Mouse (Mus musculus) adrenal gland, postnatal 10 days (tissue): ENCODE results near the gene Hist1h2ah. TPM values are rescaled to one million over a fixed set of nuclear protein-coding genes. Genes with fewer than 3 reads are reported as not detected.

Experiments used
- microRNA-seq: library from miRNA; unstranded; fragments of <30 nt; microRNA quantifications from one replicate; pipeline ENCODE4 v1.2.0, GENCODE M21; 2021
- total RNA-seq, 2 experiments: library from RNA; stranded (reverse); gene quantifications; 2 replicates each; pipeline ENCODE4 v1.2.3; 2021

The Hist1h2ah gene
- total RNA-seq, 2 experiments from 2014 or later, result 239 to 319 TPM

Small RNA genes within 50 kb of the gene (microRNA-seq; reads per million reads assigned to microRNA genes)
- gene Gm26300 (not detected), gene Gm44390 (not detected), gene Gm44486 (not detected)

Other genes starting within 250 kb of the Hist1h2ah start
- gene Hist1h2an, start 248.3 kb downstream of the Hist1h2ah start, total RNA-seq, result 10 to 100 TPM; 69.2 to 73.2 TPM
- 100 to 1,000 TPM; 111 to 134 TPM for gene Hist1h2bp, start 248.1 kb downstream of the Hist1h2ah start, total RNA-seq
- 100 to 1,000 TPM; 207 to 275 TPM for gene Hist1h2bq, start 225.4 kb downstream of the Hist1h2ah start, total RNA-seq
- gene Hist1h2ao, start 225.1 kb downstream of the Hist1h2ah start, total RNA-seq, result not detected
- gene Hist1h4m, start 223.8 kb downstream of the Hist1h2ah start, total RNA-seq, result 100 to 1,000 TPM; 590 to 593 TPM
- gene Hist1h4n, start 203.4 kb downstream of the Hist1h2ah start, total RNA-seq, result 100 to 1,000 TPM in 1 of 2 experiments, 10 to 100 TPM in 1; 81.5 to 146 TPM
- 100 to 1,000 TPM; 430 to 536 TPM for gene Hist1h2ap, start 202.1 kb downstream of the Hist1h2ah start, total RNA-seq
- 100 to 1,000 TPM; 207 to 269 TPM for gene Hist1h2br, start 201.8 kb downstream of the Hist1h2ah start, total RNA-seq
- gene Zfp184, start 90.5 kb downstream of the Hist1h2ah start, total RNA-seq, result 1 to 10 TPM; 2.0 to 2.4 TPM
- not detected for gene Pom121l2, start 54.4 kb downstream of the Hist1h2ah start, total RNA-seq
- gene Prss16, start 25.8 kb downstream of the Hist1h2ah start, total RNA-seq, result not detected
- 100 to 1,000 TPM; 299 to 338 TPM for gene Hist1h2bk, start 302 bp upstream of the Hist1h2ah start, total RNA-seq
- 100 to 1,000 TPM; 136 to 154 TPM for gene Hist1h4i, start 5.8 kb upstream of the Hist1h2ah start, total RNA-seq
- 100 to 1,000 TPM; 237 to 260 TPM for gene Hist1h2ag, start 7.4 kb upstream of the Hist1h2ah start, total RNA-seq
- gene Hist1h2bj, start 7.6 kb upstream of the Hist1h2ah start, total RNA-seq, result 100 to 1,000 TPM; 170 to 209 TPM
- not detected for gene Vmn1r188, start 48.9 kb upstream of the Hist1h2ah start, total RNA-seq
- gene Vmn1r189, start 70.3 kb upstream of the Hist1h2ah start, total RNA-seq, result not detected
- not detected for gene Vmn1r191, start 148.4 kb upstream of the Hist1h2ah start, total RNA-seq
- gene Vmn1r192, start 155.6 kb upstream of the Hist1h2ah start, total RNA-seq, result not detected
- gene Vmn1r193, start 187.6 kb upstream of the Hist1h2ah start, total RNA-seq, result not detected
- gene Vmn1r194, start 208.6 kb upstream of the Hist1h2ah start, total RNA-seq, result not detected
- gene Vmn1r195, start 235.0 kb upstream of the Hist1h2ah start, total RNA-seq, result not detected